22 mouse cellular contexts compared by ENCODE assay signal in the genomic region with DNA sequence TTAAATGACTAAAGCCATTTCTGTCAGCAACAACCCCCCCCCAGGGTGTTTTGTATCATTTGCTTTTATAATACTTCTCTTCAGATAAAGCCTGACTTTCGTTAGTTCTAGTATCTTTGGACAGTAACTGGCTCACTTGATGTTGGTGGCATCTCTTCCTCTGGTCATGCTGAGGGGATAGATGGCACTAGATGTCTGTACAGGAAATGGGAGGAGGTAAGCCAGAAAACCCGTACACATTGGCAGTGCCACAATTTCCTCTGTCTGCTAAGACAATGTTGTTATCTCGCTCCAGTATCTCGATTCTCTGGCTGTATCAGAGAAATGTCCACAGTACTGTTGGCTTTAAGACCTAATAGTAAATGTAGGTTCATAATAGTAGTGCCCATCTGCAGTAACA. TPM values are rescaled to one million over a fixed set of nuclear protein-coding genes. Genes with fewer than 3 reads are reported as not detected.
DNase-seq lines count a peak whose midpoint lies in the region; ATAC-seq and TF ChIP-seq lines count a peak whose summit lies in the region.
"Had no signal": no experiment of that assay in that cellular context is flagged by ENCODE, and none has a peak within 500 bp of the region (broad histone marks: within the 10 kb centered on the region; RNA-seq: fewer than 3 reads in every experiment).

No protein-coding gene starts in this region.

- no peak overlapping the region for H3K4me2 ChIP-seq in intestine, postnatal 0 days (replicated peaks; ENCODE audit: low read depth)
- H3K4me2 ChIP-seq in midbrain, embryonic 13.5 days (replicated peaks): no peak overlapping the region
- H3K4me2 ChIP-seq: embryonic facial prominence, embryonic 12.5 days; forebrain, embryonic 12.5 days; heart, embryonic 13.5 days; hindbrain, embryonic 14.5 days had no signal

- no peak overlapping the region for H3K4me3 ChIP-seq in intestine, postnatal 0 days (ENCODE audit: low read depth, low read length)
- H3K4me3 ChIP-seq in midbrain, embryonic 13.5 days (replicated peaks): no peak overlapping the region
- H3K4me3 ChIP-seq: embryonic facial prominence, embryonic 12.5 days; forebrain, embryonic 12.5 days; heart, embryonic 13.5 days had no signal

- H3K27ac ChIP-seq in intestine, postnatal 0 days (ENCODE audit: low read depth, low read length): no peak overlapping the region
- H3K27ac ChIP-seq in midbrain, embryonic 13.5 days: no peak overlapping the region
- H3K27ac ChIP-seq: embryonic facial prominence, embryonic 12.5 days; forebrain, embryonic 12.5 days; heart, embryonic 13.5 days; hindbrain, embryonic 14.5 days had no signal

- peak; percentile 90 for DNase-seq in 416B (ENCODE audit: low read depth)
- DNase-seq in CD4-positive, CD25-positive, alpha-beta regulatory T cell, adult 2 months (ENCODE audit: low read depth, low spot score): peak; percentile 69
- no peak for DNase-seq in c-Kit-positive CD71-positive TER-119-positive erythroid progenitor cells, embryonic 14.5 days (ENCODE audit: low spot score)
- DNase-seq in layer of hippocampus, adult 18-20 months (ENCODE audit: low spot score in 2 of 2): no peak
- DNase-seq: adrenal gland, postnatal 10 days; cerebellum, adult 11-12 months; cerebellum, adult 9-11 months; cerebellum, postnatal 36 days; embryo, embryonic 11 days; forebrain, postnatal 0 days; gastrocnemius, postnatal 25 days; kidney, adult 11 months; kidney, adult 9 months had no signal

- H3K9ac ChIP-seq in intestine, postnatal 0 days (ENCODE audit: low read depth, low read length): no peak overlapping the region
- H3K9ac ChIP-seq in midbrain, embryonic 13.5 days (replicated peaks): no peak overlapping the region
- H3K9ac ChIP-seq: embryonic facial prominence, embryonic 12.5 days; forebrain, embryonic 12.5 days; forebrain, postnatal 0 days; heart, embryonic 13.5 days; hindbrain, embryonic 14.5 days had no signal

- no peak for TF ChIP-seq CTCF in intestine, postnatal 0 days (IDR thresholded peaks at IDR 0.05; ENCODE audit: low read depth)

- H3K4me1 ChIP-seq in intestine, postnatal 0 days (replicated peaks; ENCODE audit: control insufficient read depth, insufficient read depth, low read length): no peaks in the 10 kb centered on the region
- no peaks in the 10 kb centered on the region for H3K4me1 ChIP-seq in midbrain, embryonic 13.5 days (replicated peaks)
- H3K4me1 ChIP-seq: embryonic facial prominence, embryonic 12.5 days; forebrain, embryonic 12.5 days had no signal

- WGBS in intestine, postnatal 0 days: 63% methylated on average over 4 of the region's 4 CpGs
- 84% methylated on average over 4 of the region's 4 CpGs for WGBS in midbrain, embryonic 13.5 days

- H3K9me3 ChIP-seq in intestine, postnatal 0 days (ENCODE audit: control insufficient read depth): no peaks in the 10 kb centered on the region
- H3K9me3 ChIP-seq in midbrain, embryonic 13.5 days: no peaks in the 10 kb centered on the region
- H3K9me3 ChIP-seq: embryonic facial prominence, embryonic 12.5 days; forebrain, embryonic 12.5 days; heart, embryonic 13.5 days had no signal

- peak; percentile 26 for ATAC-seq in activated CD4-positive, CD25-positive, alpha-beta regulatory T cell, adult 4 months
- ATAC-seq in megakaryocyte, adult 5-6 weeks (ENCODE audit: poor library complexity, severe bottlenecking): peak; percentile 54; the same call in 1 of the 2 replicates
- no peak for ATAC-seq in intestine, postnatal 0 days
- ATAC-seq in midbrain, embryonic 13.5 days: no peak
- ATAC-seq: forebrain, postnatal 0 days had no signal

- H3K27me3 ChIP-seq in intestine, postnatal 0 days (replicated peaks; ENCODE audit: control insufficient read depth, insufficient read depth, low read length): 0 out of 2 replicates have a peak, but pooled peaks cover 2% of the 10 kb centered on the region
- H3K27me3 ChIP-seq in midbrain, embryonic 13.5 days: no peaks in the 10 kb centered on the region
- H3K27me3 ChIP-seq: CH12.LX; embryonic facial prominence, embryonic 12.5 days; forebrain, embryonic 12.5 days; heart, embryonic 13.5 days had no signal

- H3K36me3 ChIP-seq in intestine, postnatal 0 days (ENCODE audit: control insufficient read depth, insufficient read depth): no peaks in the 10 kb centered on the region
- no peaks in the 10 kb centered on the region for H3K36me3 ChIP-seq in midbrain, embryonic 13.5 days
- H3K36me3 ChIP-seq: embryonic facial prominence, embryonic 12.5 days; forebrain, embryonic 12.5 days; heart, embryonic 13.5 days had no signal

RNA-seq across cellular contexts. Expression of a gene that starts 12.2 kb away (rescaled TPM):
- 100 to 1,000 TPM; 233 to 235 TPM for polyA plus RNA-seq in activated CD4-positive, CD25-positive, alpha-beta regulatory T cell, adult 4 months (2017; shearing (Covaris generic))
- 6.4 and 10.8 TPM in 2 replicates for total RNA-seq in megakaryocyte, adult 5-6 weeks (2015)
- 9.3 and 10.5 TPM in 2 replicates for total RNA-seq in megakaryocyte, adult 5-6 weeks (2017)
- polyA plus RNA-seq in intestine, postnatal 0 days (2015; fragmentation: Nextera tagmentation; extraction: Ambion mirVana): 0.58 and 0.82 TPM in 2 replicates
- total RNA-seq in layer of hippocampus, adult 18-20 months (2021): under 1 TPM; 0.63 to 0.89 TPM
- 0.27 and 0.32 TPM in 2 replicates for polyA plus RNA-seq in midbrain, embryonic 13.5 days (2015; fragmentation: Nextera tagmentation; extraction: Ambion mirVana)

Comparison
In these comparisons a context has a peak if more than half of its experiments do, and no peak if none do; other contexts are left out.
1. DNase-seq: peak in 416B (single experiment) and CD4-positive, CD25-positive, alpha-beta regulatory T cell, adult 2 months (single experiment); none in c-Kit-positive CD71-positive TER-119-positive erythroid progenitor cells, embryonic 14.5 days (single experiment) and layer of hippocampus, adult 18-20 months (0 of 2).
2. ATAC-seq: peak in activated CD4-positive, CD25-positive, alpha-beta regulatory T cell, adult 4 months (single experiment) and megakaryocyte, adult 5-6 weeks (single experiment); none in intestine, postnatal 0 days (single experiment) and midbrain, embryonic 13.5 days (single experiment).
3. RNA of a gene that starts 12.2 kb away (polyA plus RNA-seq): 233 to 235 TPM in activated CD4-positive, CD25-positive, alpha-beta regulatory T cell, adult 4 months; 0.58 to 0.82 TPM in intestine, postnatal 0 days and 0.27 to 0.32 TPM in midbrain, embryonic 13.5 days; every median in the first group is over 100 times any median in the second.